Mouse (Mus musculus): Measurements from ENCODE around the gene Dip2c.

Gene Dip2c

DNA sequence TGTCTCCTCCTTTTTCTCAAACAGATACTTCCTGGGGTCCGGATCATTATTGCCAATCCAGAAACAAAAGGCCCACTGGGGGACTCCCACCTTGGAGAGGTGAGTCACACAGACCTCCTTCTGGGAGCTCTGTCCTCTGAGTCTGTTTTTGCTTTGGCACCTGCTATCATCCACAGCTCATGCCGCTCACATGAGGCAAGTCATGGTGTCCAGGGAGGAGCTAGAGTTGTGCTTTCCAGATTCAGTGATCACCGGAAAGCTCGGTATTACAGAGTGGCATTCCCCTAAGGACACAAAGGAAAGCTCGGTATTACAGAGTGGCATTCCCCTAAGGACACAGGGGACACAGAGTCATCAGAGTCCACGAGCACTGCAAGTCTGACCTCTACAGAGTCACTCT lies 380.3 kb downstream of the Dip2c start:
- no peak for DNase-seq (ENCODE audit: inconsistent age in 2 of 2, low spot score in 1 of 2)

GRCm38 (mm10) chr13:9660711-9661110 lies 384.4 kb downstream of the Dip2c start:
- no peak for DNase-seq (ENCODE audit: inconsistent age in 2 of 2, low spot score in 1 of 2)

DNA sequence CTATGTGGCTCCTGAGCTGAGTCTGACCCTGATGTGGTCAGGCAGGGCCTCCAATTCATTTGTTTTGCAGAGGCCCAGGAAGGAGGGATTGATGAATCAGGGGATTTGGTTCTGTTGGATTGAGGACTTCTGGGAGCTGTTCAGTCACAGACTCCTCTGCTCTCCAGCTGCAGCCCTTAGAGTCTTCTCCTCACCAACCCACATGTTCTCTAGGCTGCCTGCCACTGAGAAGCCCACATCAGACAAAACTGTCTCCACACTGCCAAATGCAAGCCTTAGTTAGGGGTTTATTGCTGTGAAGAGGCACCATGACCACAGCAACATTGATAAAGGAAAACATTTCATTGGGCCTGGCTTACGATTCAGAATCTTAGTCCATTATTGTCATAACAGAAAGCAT lies 387.3 kb downstream of the Dip2c start:
- DNase-seq (ENCODE audit: inconsistent age in 2 of 2, low spot score in 1 of 2) = no peak

DNA sequence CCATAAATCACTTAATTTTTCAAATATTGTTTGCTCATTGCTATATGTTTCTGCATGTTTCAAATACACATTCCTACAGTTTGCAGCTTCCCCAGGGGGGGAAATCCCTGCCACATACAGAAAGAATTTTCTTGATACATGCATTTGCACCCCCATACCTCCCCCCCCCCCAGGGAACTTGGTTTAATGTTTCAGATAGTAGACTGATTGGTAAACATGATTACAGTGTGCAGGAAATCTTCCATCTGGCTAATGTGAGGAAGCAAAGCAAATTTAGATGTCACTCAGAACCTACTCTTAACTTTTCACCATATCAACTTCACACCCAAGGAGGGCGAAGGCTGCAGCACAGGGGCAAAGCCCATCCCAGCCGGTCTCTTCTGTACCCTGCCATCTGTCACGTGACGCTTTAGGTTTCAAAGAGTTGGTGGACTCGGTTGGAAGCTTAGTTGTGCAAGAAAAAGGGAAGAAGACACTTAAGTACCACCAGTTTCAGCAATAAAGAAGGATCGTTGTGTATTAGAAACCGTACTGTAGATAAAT lies 391.7 kb downstream of the Dip2c start:
- no peak for DNase-seq (ENCODE audit: inconsistent age in 2 of 2, low spot score in 1 of 2)

- no peak for DNase-seq (ENCODE audit: inconsistent age in 2 of 2, low spot score in 1 of 2)
These were observed 392.9 kb downstream of the Dip2c start for GRCm38 (mm10) chr13:9669246-9669645.

DNA sequence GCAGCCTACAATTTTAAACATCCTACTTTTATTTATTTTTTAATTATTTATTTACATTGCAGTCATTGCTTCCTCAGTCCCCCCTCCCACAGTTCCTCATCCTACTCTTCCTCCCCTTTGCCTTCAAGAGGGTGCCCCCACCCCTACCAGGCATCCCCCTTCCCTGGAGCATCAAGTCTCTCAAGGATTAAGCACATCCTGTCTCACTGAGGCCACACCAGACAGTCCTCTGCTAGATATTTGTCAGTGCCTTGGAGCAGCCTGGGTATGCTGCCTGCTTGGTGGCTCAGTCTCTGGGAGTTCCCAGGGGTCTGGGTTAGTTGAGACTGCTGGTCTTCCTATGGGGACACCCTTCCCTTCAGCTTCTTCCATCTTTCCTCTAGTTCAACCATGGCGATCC lies 397.8 kb downstream of the Dip2c start:
- DNase-seq (ENCODE audit: inconsistent age in 2 of 2, low spot score in 1 of 2) = no peak

- DNase-seq (ENCODE audit: inconsistent age in 2 of 2, low spot score in 1 of 2) = no peak
These were observed 405.2 kb downstream of the Dip2c start for GRCm38 (mm10) chr13:9681492-9681891.

- DNase-seq (ENCODE audit: inconsistent age in 2 of 2, low spot score in 1 of 2) = no peak
These were observed 407.0 kb downstream of the Dip2c start for GRCm38 (mm10) chr13:9683280-9683679.

GRCm38 (mm10) chr13:9684153-9684923 lies 408.0 kb downstream of the Dip2c start:
- no peak for DNase-seq (ENCODE audit: inconsistent age in 2 of 2, low spot score in 1 of 2)

- no peak for DNase-seq (ENCODE audit: inconsistent age in 2 of 2, low spot score in 1 of 2)
These were observed 409.9 kb downstream of the Dip2c start for GRCm38 (mm10) chr13:9686261-9686660.

GRCm38 (mm10) chr13:9686765-9687164 lies 410.4 kb downstream of the Dip2c start:
- no peak for DNase-seq (ENCODE audit: inconsistent age in 2 of 2, low spot score in 1 of 2)

GRCm38 (mm10) chr13:9689366-9689765 lies 413.0 kb downstream of the Dip2c start:
- no peak for DNase-seq (ENCODE audit: inconsistent age in 2 of 2, low spot score in 1 of 2)

GRCm38 (mm10) chr13:9692876-9693275 lies 416.5 kb downstream of the Dip2c start:
- no peak for DNase-seq (ENCODE audit: inconsistent age in 2 of 2, low spot score in 1 of 2)

DNA sequence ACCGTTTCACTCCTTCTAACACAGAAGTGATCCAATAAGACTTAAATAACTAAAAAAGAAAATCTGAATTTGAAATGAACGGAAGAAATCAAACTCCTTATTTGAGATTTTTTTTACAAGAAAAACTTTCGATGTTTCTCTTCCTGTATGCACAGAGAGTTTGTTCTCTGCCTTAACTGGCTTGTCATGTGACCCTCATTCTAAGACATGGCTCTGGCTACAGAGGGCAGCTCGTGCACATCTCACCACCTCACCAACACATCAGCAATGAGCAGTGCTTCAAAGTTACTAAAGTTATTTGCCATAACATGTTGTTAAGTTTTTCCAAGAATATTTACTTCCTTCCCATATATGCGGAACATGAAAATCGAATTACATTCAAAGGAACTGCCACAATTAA lies 418.3 kb downstream of the Dip2c start:
- DNase-seq (ENCODE audit: inconsistent age in 2 of 2, low spot score in 1 of 2) = no peak

- no peak for DNase-seq (ENCODE audit: inconsistent age in 2 of 2, low spot score in 1 of 2)
These were observed 419.1 kb downstream of the Dip2c start for GRCm38 (mm10) chr13:9695403-9695802.

DNA sequence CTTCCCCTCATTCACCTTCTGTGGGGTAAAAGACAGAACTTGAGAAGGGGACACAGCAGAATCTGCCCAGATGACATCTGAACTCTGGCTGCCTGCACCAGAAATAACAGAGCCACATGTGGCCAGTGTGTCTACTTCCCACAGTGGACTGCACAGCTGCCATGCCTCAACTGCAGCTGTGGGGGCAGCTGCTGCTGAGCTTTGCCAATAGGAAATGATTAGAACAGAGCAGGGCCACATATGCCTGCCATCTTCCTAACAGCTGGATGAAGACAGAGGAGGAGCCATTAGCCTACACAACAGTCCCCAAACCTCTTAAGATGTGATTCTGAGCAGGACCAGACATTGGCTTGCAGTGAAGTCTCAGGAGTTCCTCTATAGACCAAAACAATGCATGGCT lies 419.5 kb downstream of the Dip2c start:
- DNase-seq (ENCODE audit: inconsistent age in 2 of 2, low spot score in 1 of 2) = no peak

DNA sequence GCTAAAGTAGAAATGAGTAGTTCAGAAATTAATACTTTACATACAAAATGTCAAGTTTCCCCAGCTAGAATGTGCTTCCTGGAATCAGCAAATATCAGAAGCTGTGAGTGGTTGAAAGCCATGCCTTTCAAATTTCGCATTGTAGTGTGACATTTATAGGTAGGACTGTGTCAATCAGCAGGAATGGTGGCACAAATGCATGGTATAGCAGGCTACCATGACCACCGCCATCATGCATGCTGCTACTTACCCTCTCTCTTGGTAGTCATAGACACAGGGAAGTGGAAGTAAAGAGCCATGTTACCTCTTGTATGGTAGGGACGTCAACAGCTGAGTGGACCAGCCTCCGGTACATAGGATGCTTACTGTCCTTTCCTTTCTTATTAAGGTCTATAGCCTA lies 421.0 kb downstream of the Dip2c start:
- DNase-seq (ENCODE audit: inconsistent age in 2 of 2, low spot score in 1 of 2) = no peak

DNA sequence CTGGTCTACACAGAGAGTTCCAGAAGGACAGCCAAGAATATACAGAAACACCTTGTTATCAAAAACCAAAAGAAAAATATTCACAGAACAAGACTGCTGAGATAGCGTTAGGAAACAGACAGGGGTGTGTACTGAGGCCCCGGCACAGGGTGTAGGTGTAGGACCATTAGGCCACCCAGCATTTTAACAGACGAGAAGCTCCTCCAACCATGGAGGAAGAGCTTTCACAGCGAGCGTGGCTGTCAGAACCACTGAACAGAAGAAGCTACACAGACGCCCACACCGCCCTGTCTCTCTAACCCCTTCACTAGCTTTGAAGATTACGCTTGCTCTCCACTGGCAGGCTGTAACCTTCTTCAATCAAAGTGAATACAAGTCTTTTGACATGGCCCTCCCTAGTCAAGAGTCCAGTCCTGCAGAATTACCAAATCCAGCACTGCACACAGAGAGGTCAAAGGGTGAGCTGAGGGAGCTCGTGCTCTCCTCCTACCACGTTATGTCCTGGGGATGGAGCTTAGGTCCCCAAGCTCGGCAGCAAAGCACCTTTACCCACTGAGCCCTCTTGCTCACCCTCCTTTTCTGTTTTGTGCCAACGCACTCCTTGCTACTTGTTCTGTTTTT lies 426.4 kb downstream of the Dip2c start:
- no peak for DNase-seq (ENCODE audit: inconsistent age in 2 of 2, low spot score in 1 of 2)

- DNase-seq (ENCODE audit: inconsistent age in 2 of 2, low spot score in 1 of 2) = no peak
These were observed 430.4 kb downstream of the Dip2c start for GRCm38 (mm10) chr13:9706720-9707119.

- peak in 1 of 2 experiments; percentile 53 for DNase-seq (ENCODE audit: inconsistent age in 2 of 2, low spot score in 1 of 2)
These were observed 432.3 kb downstream of the Dip2c start for GRCm38 (mm10) chr13:9708433-9709240.

DNA sequence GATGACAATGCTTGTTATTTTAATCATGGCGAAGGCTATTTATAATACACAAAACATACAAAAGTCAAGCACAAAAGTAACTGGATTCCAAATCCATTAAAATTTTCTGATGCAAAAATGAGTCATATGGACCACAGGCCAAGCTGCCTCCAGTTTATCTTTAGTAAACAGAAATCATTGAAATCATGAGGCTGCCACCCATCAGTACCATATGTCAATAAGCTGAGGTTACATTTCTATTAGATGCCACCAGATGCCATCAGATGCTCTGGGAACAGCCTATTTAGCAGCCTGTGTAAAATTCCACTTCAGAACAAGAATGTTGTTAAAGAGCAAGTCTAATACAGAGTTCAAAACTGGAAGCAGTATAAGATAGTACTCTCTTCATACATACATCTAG lies 436.1 kb downstream of the Dip2c start:
- no peak for DNase-seq (ENCODE audit: inconsistent age in 2 of 2, low spot score in 1 of 2)

GRCm38 (mm10) chr13:9712971-9713370 lies 436.6 kb downstream of the Dip2c start:
- DNase-seq (ENCODE audit: inconsistent age in 2 of 2, low spot score in 1 of 2) = no peak
